Mouse (Mus musculus) adrenal gland, postnatal 14 days (tissue): ENCODE measurements around the gene Prex1. TPM values are rescaled to one million over a fixed set of nuclear protein-coding genes. Genes with fewer than 3 reads are reported as not detected.
A peak's percentile ranks its signal among the peaks of the same experiment; 100 is the strongest.

Experiments used
- DNase-seq: peaks from one replicate; pipeline ENCODE4 v3.0.0; 2021; ENCODE audit warnings: mixed read lengths
- total RNA-seq: library from RNA; stranded (reverse); gene quantifications from 2 replicates; pipeline ENCODE4 v1.2.3, GENCODE M21; 2021

The Prex1 gene
- total RNA-seq, 1 experiment from 2014 or later, result 13.6 TPM

DNA sequence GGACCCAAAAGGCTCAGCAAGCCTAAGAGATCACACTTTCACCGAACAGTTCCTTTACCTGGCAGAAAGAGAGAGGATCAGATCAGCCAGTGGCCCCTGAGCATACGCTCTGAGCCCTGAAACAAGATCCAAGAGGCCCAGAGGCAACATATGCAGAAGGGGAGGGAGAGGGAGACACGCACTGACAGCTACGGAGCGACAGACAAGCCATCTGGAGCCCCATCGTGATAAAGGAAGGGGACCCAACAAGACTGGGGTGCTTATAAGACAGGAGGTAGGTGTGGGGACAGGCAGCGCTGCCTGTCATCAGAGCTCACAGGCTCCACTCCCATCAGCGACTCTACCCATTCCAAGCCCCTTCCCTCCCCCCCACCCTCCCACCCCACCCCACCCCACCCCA lies 27.8 kb downstream of the Prex1 start:
- DNase-seq, result no peak

DNA sequence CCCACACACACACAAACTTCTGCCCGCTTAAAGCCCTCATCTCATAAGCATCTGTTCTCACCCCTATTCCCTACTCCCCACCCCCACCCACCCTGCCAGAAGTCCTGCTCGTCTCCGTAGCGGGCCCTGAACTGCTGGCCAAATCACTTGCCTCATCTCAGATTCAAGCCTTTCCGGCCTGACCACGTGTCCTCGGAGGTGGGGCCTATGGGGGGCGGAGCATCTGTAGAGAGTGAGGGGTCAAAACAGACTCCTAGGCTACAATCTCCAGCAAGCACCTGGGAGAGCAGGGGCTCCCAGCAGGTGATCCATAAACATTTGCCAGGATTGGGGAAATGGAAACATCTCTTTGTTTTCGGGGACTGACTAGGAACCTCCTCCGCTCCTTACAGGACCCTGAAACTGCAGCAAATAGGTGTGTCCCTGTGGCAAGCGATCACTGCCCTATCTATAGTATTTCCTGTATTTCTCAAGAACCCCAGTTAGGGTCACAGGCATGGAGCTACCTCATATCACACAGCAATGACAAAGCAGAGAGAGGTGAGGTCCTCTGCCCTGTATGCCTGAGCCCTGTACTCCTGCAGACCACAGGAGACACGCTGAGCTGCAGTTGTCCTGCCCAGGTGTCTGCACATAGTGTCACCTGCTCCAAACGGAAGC lies 29.6 kb downstream of the Prex1 start:
- peak; percentile 70 for DNase-seq

DNA sequence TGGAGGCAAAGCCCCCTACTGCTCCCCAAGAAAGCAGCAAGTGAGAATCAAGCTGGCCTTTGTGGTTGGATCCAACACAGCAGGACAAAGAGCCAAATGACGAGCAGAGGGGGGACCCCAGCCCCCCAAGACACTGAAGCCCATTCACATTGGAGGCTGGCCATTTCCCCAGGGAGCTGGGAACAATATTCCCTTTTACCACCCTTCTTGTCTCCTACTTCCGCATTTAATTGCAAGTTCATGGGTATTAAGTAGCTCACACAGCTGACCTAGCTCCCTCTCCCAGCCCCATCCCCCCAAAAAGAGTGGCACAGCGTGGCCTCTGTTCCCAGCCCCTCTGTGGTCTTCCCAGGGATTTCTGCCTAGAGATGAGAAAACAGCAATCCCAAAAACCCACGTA lies 30.8 kb downstream of the Prex1 start:
- no peak for DNase-seq

DNA sequence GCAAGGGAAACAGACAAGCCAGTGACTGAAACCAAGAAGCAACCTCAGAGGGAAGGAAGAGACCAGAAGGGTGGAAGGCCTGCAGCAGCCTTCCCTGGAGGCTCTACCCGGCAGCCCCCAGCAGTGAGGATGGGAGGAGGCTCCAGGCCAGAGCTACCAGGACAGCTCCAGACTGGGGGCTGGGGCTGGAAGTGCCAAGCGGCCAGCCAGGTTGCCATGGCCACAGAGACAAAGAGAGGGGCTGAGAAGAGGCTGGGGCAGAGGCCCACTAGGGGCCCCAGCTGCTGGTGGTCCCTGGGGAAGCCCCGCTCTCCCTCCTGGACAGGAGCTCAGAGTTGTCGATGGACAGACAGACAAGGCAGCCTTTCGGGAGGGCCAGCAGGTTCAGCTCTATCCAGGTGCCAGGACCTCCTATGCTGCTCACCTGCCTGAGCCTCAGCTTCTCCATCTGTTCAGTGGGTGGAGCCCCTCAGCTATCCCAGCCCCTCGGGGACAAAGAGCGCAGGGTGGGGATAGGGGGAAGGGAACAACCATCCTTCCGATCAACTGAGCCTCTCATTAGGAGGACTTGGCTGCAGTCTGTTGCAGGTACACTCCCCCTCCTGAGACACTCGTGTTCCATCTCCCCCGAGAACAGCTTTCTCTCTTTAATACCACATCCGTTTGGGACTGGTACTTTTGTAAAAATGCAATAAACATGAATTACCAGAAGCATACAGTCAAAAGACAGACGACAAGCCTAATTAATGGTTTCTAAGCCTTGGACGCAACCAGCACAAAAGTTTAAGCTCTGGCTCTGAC lies 34.5 kb downstream of the Prex1 start:
- no peak for DNase-seq

DNA sequence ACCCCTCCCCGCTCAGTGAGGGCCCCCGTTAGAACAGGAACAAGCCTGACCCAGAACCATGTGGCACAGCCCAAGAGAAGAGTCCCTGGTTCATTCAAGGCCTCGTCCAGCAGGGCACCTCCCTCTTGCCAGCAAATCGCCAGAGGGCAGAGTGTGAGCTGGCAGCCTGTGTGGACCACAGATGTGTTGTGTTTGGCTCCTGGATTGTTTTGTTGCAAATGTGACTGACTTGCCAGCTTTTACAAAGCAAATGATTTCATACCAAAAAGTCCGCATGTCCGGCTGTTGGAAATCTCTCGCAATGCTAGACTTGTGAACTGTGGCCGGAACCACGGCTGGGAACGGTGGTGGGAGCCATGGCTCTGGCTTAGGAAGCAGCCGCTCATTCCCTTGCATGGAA lies 36.7 kb downstream of the Prex1 start:
- DNase-seq, result peak; percentile 62

DNA sequence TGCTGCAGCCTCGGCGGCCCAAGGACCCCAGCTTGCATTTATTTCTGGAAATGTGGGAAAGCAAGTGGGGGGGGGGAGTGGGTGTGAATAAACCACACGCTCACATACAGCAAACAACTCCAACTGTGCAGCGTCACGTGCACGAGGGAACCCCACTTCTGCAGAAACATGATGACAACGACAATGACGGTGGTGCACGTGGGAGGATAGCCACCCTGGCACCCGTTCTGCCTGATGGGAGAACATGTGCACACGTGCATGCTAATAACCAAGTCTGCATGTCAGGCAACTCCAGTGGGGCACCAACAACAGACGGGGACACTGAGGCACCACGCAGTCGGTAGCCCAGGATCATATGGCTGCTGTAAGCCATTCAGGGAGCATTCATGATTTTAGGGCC lies 37.1 kb downstream of the Prex1 start:
- DNase-seq, result no peak

DNA sequence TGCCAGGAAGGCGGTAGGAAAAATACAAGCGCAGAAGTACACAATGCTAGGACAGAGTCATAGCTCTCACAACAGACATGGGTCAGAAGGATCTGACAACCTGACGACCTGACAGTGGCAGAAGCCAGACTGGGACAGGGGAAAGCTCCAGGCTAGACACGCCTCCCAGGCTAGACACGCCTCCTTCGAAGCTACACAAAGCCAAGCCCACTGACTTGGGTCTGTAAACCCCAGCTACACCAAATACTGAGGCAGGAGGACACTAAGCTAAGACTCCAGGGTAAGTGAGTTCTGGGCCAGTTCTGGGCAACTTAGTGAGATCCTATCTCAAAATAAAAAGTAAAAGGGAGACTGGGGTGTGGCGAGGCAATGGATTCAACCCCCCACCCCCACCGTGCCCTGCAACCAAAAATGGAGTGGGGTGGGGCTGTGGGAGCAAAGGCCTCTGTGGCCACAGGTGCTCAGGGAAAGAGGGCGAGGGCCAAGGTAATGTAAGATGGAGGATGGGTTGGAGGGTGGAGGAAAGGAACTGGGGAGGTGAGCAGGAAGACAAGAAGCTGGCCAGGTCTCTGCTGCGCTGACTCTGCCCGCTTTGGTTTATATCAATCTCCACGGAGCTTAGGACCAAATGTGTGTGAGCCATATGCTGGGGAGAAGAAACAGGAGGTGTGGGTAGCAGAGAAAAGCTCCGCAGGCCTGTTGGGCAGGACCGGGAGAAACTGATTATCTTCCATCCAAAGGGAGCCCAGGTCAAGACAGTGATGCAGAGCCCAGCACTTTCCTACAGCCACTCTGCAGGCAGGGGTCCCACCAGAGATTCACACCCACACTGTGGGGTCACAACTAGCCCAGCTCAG lies 37.8 kb downstream of the Prex1 start:
- DNase-seq, result no peak

DNA sequence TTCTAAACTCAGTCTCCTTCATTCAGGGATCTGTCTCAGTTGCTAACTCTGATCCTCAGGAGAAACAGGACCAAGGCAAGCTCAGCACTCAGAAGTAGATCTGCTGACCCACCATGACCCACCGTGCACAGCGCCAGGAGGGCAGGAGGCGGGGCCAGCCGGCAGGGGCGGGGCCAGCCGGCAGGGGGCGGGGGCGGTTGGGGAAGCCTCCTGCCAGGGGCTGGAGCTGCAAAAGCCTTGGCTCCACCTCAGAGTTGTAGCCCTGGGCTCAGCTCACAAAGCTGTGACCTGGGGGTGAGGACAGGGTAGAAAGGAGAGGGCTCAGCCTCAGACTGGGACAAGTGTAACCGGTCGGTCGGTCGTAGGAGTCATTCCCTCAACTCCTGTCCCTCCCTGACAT lies 38.9 kb downstream of the Prex1 start:
- no peak for DNase-seq

DNA sequence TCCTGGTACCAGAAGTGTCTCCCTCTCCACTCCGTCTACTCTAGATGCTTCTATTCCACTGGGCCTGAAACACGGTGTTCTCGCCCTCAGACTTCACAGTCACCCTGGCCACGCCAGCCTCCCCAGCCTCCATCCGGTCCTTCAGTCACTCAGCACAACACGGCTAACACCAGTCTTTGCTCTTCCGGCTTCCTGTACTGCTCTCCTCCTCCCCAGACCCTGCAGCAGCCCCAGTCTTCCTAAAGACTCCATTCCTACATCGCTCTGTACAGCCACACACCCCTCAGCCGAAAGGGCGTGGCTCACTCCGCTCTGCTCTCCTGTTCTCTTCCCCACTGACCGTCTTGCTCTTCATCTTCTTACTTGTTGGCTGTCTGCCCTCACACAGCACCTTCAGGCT lies 39.7 kb downstream of the Prex1 start:
- no peak for DNase-seq

DNA sequence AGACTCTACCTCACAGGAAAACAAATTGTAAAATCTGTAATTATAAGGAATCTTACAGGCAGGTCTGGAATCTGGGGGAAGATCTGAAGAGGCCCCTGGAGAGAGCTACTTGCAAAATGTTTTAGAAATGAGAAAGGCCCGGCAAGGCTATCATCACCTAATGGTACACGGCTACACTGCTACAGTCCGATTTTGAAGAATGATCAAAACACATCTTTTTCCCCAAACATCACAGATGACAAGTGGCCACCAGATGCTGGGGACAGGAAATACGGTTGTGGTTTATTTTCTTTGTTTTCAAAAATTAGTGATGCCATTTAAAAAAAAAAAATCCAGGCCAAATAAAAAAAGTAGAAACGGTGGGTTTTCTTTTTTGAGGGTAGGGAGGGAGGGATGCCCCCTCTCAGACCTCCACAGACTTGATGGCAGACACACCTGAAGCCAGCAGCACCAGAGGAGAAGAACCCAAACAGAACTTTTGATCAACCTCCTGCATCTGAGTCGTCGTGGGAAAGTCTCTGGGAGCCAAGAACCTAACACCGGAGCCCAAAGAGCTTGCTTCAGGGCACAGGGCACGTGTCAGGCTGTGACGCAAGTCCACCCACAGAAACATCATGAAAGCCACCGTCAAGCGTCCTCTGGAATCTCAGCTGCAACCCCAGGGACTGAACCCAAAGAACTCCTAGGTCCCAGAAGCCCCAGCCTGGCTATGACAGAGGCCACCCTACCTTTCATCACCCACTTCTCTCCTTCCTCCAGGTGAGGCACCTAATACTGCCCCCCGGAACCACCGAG lies 41.3 kb downstream of the Prex1 start:
- no peak for DNase-seq

DNA sequence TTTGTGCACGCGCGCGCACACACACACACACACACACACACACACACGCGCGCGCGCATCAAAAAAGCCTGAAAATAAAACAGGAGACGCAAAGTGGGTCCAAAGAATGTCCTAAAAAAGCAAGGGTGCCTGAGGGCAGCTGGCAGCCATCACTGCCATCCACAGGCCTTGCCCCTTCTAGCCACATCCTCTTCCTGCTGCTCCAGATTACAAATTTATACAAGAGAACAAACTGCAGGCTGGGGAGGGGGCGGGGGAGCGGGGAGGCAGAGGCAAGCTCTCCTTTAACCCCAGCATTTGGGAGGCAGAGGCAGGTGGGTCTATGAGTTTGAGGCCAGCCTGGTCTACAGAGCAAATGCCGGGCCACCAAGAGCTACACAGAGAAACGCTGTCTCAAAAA lies 42.0 kb downstream of the Prex1 start:
- DNase-seq, result no peak

DNA sequence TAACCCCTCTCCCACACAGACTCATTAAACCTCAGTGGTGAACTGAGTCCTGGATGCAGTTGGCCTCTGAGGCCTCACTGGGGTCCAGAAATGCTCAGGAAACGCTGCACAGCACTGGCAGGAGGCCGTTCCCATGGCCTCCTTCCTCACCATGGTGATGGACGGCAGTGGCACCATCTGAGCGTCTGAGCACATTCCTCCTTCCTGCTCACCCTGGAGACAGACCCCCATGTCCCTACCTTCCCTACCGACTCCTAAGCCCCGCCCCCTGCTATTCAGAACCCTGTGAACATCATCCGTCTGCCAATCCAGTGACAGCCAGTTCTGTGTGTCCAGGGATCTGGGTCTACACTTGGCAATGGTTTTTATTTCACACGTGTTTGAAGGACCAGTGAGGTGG lies 42.6 kb downstream of the Prex1 start:
- DNase-seq, result no peak

DNA sequence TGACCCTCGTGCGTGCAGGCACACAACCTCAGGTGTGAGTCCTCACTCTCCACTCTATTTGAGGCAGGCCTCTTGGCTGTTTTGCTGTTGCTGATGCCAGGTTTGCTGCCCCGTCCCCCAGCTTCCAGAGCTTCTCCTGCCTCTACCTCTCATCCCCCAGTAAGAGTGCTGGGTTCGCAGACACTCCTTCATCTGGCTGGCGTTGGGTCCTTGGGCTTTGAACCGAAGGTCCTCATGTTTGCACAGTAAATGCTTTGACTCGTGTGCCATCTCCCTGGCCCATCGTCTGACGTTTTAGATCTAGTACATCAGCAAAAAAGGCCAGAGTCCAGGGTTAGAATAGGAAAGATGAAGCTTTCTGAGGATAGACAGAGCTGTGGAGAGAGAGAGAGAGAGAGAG lies 43.7 kb downstream of the Prex1 start:
- no peak for DNase-seq

DNA sequence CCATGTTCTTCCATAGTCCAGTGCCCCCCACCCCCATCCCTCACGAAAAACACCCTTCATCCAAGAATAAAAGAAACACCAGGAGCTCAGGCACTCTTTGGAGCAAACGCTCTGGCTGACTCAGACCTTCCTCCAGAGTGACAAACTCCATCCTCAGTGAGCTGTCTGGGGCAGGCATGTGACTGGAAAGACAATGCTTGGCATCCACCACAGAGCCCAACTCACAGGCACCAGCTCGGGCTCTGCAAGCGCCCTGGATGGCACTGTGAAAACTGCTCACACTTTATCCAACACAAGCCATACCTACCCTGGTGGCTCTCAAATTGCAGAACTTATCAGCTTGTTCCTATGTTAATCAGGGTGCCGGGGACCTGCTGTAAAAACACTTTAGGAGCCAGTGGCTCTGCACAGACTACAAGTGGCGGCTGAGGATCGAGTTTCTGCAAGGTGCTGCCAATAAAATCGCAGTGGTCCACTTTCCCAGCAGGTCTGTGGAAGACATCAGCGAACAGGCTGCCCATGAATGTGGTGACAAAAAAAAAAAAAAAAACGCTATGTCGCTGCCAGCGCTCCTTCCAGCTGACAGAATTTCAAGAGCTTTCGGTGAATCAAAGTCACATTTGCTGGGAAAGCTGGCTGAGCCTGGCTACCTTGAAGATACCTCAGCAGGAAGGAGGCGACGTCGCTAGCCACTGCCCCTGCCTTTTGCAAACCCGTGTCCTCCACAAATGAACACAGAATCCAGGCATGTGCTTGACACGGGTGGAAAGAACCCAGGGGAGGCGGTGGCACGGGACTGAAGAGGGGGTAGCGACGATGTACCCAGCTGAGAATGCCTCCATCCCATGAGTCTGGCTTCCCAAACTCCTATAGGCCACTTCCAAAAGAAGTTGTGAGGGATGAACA lies 45.6 kb downstream of the Prex1 start:
- no peak for DNase-seq

DNA sequence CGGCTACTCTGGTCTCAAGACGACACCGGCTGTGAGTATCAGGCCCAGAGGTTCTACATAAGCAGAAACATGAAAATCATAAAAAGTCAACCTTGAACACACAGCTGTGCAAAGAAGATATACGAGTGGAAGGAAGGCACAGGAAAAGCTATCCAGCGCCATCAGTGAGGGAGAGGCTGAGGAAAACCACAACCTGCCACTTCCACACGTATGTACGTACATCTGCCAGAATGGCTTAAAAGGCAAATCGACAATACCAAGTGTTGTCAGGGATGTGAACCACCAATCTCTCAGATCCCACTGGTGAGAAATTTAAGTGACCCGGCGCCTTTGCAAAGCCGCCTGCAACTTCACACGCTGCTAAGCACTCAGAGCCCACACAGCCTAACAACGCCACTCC lies 47.5 kb downstream of the Prex1 start:
- no peak for DNase-seq

DNA sequence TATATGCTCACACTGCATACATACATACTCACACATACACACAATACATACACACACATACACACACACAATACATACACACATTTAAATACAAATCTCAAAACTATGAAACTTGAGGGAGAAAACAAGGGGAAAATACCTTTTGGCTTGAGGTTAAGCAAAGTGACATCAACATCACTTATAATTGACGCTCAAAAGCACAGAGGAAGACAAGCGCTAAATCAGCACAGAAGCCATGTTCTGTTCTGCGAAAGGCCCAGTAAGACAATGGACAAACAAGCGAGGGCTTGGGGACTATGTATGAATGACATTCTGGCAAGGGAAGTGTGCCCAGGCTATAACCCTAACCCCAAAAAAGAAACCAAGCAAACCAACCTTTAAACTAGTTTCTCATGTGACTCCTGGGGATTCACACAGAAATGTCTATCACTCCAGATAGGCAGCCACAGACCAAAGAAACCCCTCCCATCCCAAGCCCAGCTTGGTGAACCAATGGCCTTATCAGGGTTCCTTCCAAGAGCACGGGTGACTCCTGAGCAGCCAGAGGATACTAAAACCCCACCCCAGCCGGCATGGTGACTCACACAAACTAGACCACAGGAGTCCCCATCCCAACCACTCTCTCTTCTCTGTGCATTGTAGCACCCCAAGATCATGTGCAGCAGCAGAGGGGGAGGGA lies 48.2 kb downstream of the Prex1 start:
- DNase-seq, result no peak

DNA sequence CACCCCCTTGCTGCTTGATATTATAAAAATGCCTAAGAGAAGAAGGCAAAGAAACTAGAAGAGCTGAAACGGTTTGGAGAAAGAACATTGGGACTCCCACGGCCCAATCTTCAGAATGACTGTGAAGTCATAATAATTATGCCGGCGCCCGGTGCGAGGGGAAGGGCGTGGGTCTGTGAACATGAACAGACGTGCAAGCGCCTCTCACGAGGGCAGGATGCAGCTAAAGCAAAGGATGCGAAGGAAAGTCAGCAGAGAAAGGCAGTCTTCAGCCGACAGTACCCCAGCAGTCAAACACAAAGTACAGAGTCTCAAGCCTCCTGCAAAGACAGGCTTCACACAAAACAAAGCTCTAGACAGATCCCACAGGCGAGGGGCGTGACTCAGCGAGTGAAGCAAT lies 49.1 kb downstream of the Prex1 start:
- no peak for DNase-seq

DNA sequence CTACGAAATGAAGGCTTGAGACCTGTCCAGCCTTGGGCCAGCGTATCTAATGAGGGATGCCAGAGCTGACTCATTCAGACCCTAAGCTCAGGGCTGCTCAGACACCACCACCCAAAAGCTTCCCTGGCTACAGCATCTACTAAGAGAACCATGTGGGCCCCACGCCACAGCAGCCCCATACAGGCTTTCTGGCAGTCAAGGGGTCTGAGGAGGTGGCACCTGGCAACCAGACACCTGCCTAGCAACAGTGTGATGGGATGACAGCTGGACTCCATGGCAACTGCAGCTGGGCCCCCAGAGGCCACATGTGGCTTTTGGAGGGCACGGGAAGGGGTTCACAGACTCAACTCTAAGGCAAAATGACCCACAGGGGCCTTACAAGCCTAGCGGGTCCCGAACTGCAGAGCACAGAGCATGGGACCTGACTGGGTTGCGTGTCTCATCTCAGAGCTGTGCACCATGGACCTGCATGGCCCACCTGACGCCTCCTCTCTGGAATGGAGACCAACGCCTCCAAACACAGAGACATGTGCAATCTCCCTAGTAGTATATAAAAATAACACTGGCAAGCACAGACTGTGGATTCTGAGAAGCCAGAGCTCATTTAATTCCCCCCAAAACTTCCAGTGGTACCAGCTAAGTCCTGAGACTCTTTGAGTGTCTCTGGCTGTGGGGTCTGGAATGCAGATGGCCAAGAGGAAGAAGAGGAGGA lies 50.2 kb downstream of the Prex1 start:
- no peak for DNase-seq

DNA sequence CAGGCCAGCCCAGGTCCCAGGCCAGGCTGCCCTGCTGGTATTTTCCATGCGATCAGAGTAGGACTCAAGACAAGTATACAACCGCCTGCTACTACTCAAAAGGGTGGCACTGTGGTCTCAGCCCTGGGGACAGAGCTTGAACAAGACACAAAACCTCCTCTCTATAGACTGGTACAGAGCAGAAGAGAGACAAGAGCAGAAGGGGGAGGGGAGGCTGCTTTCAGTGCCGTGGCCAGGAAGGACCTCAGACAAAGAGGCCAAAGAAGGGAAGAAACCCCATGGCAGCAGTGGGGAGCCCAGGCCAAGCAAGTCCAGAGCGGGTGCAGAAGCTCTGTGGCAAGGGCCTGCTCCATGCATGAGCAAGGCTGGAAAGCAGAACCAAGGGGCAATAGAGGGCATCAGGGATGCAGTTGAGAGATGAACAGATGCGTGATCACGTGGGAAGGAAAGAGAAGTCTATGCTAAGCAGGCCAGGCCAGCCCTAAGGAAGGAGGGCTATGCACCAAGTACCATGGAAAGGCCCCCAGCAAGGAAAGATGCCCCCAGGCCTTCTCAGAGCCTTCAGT lies 51.0 kb downstream of the Prex1 start:
- DNase-seq, result no peak

DNA sequence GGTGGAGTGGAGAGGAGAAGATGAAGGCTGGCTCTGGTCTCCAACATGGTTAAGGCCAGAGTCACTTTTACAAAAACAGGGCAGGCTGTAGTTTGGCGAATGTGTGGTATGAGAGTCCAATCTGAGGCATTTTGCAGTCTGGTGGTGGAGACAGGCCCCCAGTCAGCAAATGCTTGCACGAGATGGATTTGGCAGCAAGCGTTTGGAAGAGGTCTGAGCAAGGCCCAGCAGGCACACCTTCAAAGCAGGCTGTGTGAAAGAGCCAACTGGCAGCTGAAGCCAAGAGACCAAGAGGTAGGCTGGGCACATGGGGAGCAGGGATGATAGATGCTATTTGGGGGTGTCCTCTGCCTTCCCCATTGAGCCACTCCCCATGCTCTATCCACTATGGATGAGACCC lies 51.7 kb downstream of the Prex1 start:
- no peak for DNase-seq
